Mouse (Mus musculus) olfactory bulb, adult 2 months (tissue): ENCODE measurements around the gene Gm34653.

Experiments
- CTCF ChIP-seq: fragments of 200-500 bp; IDR thresholded peaks from 2 replicates; pipeline ENCODE4 v1.5.1; 2012; ENCODE audit warnings: low read depth, mild to moderate bottlenecking, low read length, moderate library complexity; ENCODE audit not compliant: insufficient read depth
- POLR2A ChIP-seq: fragments of 200-500 bp; IDR thresholded peaks from 2 replicates; pipeline ENCODE4 v1.6.1; 2012; ENCODE audit warnings: mild to moderate bottlenecking, low read depth, low read length, moderate library complexity; ENCODE audit not compliant: insufficient read depth

GRCm38 (mm10) chr2:34869680-34870079, 36.9 kb downstream of the Gm34653 start:
- TF ChIP-seq CTCF (no peak), POLR2A (no peak)
